Mouse (Mus musculus): ENCODE results near the gene Prkag1. TPM values are rescaled to one million over a fixed set of nuclear protein-coding genes. Genes with fewer than 3 reads are reported as not detected.

The Prkag1 gene
- polyA plus RNA-seq, 1 experiment from 2014 or later: 71.7 TPM

DNA sequence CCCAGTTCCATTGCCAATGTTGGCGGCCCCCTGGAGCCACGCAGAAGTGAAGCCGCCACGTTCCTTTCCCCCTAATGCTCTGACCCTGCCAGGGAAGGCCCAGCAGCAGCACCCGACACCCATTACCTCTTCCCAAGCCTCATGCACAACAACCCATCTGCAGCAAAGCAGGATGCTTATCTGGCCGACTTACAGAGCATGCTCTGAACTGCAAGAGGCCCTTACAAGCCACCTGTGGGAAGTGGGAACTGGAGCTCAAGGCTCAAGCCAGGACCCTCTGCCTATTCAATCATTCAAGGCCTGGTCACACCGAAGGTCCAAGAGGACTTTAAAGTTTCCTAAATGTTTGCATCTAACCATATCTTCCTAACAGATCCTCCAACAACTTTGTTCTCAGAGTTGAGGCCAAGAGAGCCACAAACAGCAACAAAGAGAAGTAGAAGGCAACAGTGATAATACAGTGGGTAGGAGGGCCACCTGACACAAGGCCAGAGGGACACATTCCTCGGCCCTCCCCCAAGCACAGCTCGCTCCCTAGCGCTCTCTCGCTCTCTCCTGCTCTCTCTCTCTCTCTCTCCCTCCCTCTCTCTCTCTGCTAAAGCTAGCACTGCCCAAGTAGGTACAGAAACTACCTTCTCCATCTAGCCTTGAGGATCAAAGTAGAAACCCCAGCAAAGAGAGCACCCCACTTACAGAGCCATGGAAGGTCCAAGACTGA is 37.2 kb upstream of the Prkag1 start:
- Histone ChIP-seq H3K4me3 (ENCODE audit: low read depth, low read length) (peak overlapping the region; percentile 96), H3K27me3 (replicated peaks; ENCODE audit: control insufficient read depth, insufficient read depth, low read length) (no peaks in the 10 kb centered on the region), H3K27ac (replicated peaks; ENCODE audit: low read depth, low read length) (peak overlapping the region; percentile 24; the same call in 1 of the 2 replicates), H3K4me2 (ENCODE audit: low read depth, low read length) (peak overlapping the region; percentile 98), H3K4me1 (ENCODE audit: control insufficient read depth, insufficient read depth, low read length) (peaks cover 21% of the 10 kb centered on the region), H3K36me3 (ENCODE audit: control insufficient read depth, insufficient read depth, low read length) (peaks cover 32% of the 10 kb centered on the region), H3K9ac (ENCODE audit: low read depth, low read length) (peak overlapping the region; percentile 96), H3K9me3 (ENCODE audit: control insufficient read depth, low read length) (no peaks in the 10 kb centered on the region)
- 34% methylated on average over 11 of the region's 11 CpGs for WGBS
- ATAC-seq (ENCODE audit: low read depth) (no peak), DNase-seq (ENCODE audit: low spot score) (no peak)

DNA sequence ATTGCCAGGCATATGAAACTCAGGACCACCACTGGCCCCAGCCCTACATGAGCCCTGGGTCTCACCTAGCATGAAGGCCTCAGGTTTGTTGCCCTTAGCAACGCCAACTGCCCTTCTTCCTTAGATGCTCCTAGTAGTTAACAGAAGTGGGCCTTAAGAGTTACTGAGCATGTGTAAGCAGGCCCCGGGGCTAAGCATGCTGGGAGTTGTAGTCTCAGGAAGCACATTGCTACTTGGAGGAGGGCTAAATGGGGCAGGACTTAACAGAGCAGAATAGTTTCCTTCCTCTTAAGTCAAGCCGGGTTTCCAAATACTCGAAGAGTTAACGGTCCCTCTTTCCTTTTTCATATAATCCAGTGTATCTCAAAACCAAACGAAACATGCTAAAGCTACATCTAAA is 36.0 kb upstream of the Prkag1 start:
- H3K27me3 ChIP-seq (replicated peaks; ENCODE audit: control insufficient read depth, insufficient read depth, low read length): no peaks in the 10 kb centered on the region
- DNase-seq (ENCODE audit: low spot score) (peak; percentile 78), ATAC-seq (ENCODE audit: low read depth) (no peak)
- H3K9me3 ChIP-seq (ENCODE audit: control insufficient read depth, low read length): no peaks in the 10 kb centered on the region
- 0 out of 2 replicates have a peak overlapping the region, but pooled peaks have one; percentile 9 for H3K9ac ChIP-seq (ENCODE audit: low read depth, low read length)
- 53% methylated on average over 6 of the region's 6 CpGs for WGBS
- peaks cover 21% of the 10 kb centered on the region for H3K4me1 ChIP-seq (ENCODE audit: control insufficient read depth, insufficient read depth, low read length)
- peak overlapping the region; percentile 96; the same call in 1 of the 2 replicates for H3K4me3 ChIP-seq (ENCODE audit: low read depth, low read length)
- peak overlapping the region; percentile 98 for H3K4me2 ChIP-seq (ENCODE audit: low read depth, low read length)
- H3K36me3 ChIP-seq (ENCODE audit: control insufficient read depth, insufficient read depth, low read length): peaks cover 44% of the 10 kb centered on the region
- no peak overlapping the region for H3K27ac ChIP-seq (replicated peaks; ENCODE audit: low read depth, low read length)

DNA sequence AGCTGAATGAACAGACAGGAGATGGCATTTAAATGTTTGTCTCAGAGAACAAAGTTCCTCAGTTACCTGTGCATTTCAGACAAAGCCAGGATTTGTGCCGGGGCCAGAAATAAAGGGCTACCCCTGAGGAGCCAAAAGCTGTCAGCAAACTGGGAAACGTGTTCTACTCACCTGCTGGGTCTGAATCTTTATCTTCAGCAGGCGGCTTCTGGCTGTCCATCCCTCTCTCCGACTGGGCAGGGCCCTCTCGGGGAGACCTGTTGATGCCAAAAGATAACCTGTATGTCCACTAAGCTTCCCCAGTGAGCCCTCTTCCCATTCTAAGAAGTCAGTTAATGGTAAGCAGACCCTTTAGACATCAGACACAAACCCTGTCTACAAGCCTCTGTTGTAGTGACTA is 35.2 kb upstream of the Prkag1 start:
- ATAC-seq (ENCODE audit: low read depth) (no peak), DNase-seq (ENCODE audit: low spot score) (no peak)
- Histone ChIP-seq H3K27ac (replicated peaks; ENCODE audit: low read depth, low read length) (no peak overlapping the region), H3K4me2 (ENCODE audit: low read depth, low read length) (no peak overlapping the region), H3K36me3 (ENCODE audit: control insufficient read depth, insufficient read depth, low read length) (peaks cover 52% of the 10 kb centered on the region), H3K27me3 (replicated peaks; ENCODE audit: control insufficient read depth, insufficient read depth, low read length) (no peaks in the 10 kb centered on the region), H3K9ac (ENCODE audit: low read depth, low read length) (no peak overlapping the region), H3K4me3 (ENCODE audit: low read depth, low read length) (no peak overlapping the region), H3K4me1 (ENCODE audit: control insufficient read depth, insufficient read depth, low read length) (peaks cover 21% of the 10 kb centered on the region), H3K9me3 (ENCODE audit: control insufficient read depth, low read length) (no peaks in the 10 kb centered on the region)
- 85% methylated on average over 5 of the region's 5 CpGs for WGBS

DNA sequence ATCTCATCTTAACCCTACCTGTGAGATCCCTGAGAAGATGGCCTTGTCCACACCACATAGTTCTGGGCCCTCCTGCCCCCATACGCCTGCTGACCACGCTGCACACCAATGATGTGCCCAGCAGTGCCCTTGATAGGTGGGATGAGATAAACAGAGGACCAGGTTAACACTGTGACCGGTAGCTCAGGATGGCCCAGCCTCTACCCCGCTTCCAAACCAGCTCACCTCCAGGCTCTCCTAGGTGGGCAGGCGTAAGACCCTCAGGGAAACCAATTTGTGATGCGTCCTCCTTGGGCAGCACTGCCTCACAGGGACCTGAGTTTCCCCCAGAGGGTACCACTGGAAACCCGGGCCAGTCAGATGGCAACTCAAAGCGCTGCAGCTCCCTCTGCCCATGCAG is 34.5 kb upstream of the Prkag1 start:
- Histone ChIP-seq H3K4me2 (ENCODE audit: low read depth, low read length) (no peak overlapping the region), H3K36me3 (ENCODE audit: control insufficient read depth, insufficient read depth, low read length) (peaks cover 60% of the 10 kb centered on the region), H3K9ac (ENCODE audit: low read depth, low read length) (no peak overlapping the region), H3K9me3 (ENCODE audit: control insufficient read depth, low read length) (no peaks in the 10 kb centered on the region), H3K27me3 (replicated peaks; ENCODE audit: control insufficient read depth, insufficient read depth, low read length) (no peaks in the 10 kb centered on the region), H3K4me3 (ENCODE audit: low read depth, low read length) (no peak overlapping the region), H3K27ac (replicated peaks; ENCODE audit: low read depth, low read length) (no peak overlapping the region), H3K4me1 (ENCODE audit: control insufficient read depth, insufficient read depth, low read length) (peaks cover 21% of the 10 kb centered on the region)
- DNase-seq (ENCODE audit: low spot score) (no peak), ATAC-seq (ENCODE audit: low read depth) (no peak)
- whole genome bisulfite sequencing: 100% methylated on average over 8 of the region's 8 CpGs

DNA sequence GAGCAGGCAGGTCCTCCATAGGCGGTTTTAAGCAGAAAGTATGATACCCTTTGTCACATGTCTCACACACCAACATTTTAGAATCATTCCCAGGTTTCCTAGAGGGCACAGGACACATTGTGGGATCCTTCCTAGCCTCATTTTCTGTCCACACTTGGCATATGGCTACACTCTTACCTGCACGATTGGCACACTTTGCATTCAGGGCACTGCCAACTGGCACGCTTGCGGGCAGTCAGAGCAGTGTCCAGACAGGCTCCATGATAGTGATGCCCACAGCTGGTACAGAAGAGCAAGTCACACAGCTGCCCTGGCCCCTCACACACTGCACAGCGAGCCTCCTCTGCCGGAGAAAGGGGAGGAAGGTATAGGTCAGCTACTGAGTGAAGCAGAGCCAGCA is 33.6 kb upstream of the Prkag1 start:
- H3K27me3 ChIP-seq (replicated peaks; ENCODE audit: control insufficient read depth, insufficient read depth, low read length): no peaks in the 10 kb centered on the region
- WGBS: 93% methylated on average over 6 of the region's 6 CpGs
- no peak overlapping the region for H3K9ac ChIP-seq (ENCODE audit: low read depth, low read length)
- no peak overlapping the region for H3K4me3 ChIP-seq (ENCODE audit: low read depth, low read length)
- no peak for ATAC-seq (ENCODE audit: low read depth)
- peaks cover 21% of the 10 kb centered on the region for H3K4me1 ChIP-seq (ENCODE audit: control insufficient read depth, insufficient read depth, low read length)
- no peak overlapping the region for H3K4me2 ChIP-seq (ENCODE audit: low read depth, low read length)
- peaks cover 68% of the 10 kb centered on the region for H3K36me3 ChIP-seq (ENCODE audit: control insufficient read depth, insufficient read depth, low read length)
- no peak overlapping the region for H3K27ac ChIP-seq (replicated peaks; ENCODE audit: low read depth, low read length)
- DNase-seq (ENCODE audit: low spot score): no peak
- no peaks in the 10 kb centered on the region for H3K9me3 ChIP-seq (ENCODE audit: control insufficient read depth, low read length)

DNA sequence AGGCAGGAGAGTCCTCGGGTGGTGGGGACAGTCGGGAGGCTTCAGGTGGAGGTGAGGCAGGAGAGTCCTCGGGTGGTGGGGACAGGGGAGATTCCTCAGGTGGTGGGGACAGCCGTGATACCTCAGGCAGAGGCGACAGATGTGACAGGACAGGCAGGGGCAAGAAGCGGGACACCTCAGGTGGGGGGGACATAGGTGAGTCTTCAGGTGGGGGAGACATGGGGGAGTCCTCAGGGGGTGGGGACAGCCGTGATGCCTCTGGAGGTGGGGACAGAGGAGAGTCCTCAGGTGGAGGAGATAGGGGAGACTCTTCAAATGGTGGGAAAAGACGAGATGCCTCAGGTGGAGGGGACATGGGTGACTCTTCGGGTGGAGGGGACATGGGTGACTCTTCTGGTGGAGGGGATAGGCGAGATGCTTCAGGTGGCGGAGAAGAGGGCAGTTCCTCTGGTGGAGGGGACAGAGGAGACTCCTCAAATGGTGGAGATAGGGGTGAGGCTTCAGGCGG is 32.2 kb upstream of the Prkag1 start:
- Histone ChIP-seq H3K4me2 (ENCODE audit: low read depth, low read length) (no peak overlapping the region), H3K9ac (ENCODE audit: low read depth, low read length) (no peak overlapping the region), H3K9me3 (ENCODE audit: control insufficient read depth, low read length) (no peaks in the 10 kb centered on the region), H3K27me3 (replicated peaks; ENCODE audit: control insufficient read depth, insufficient read depth, low read length) (no peaks in the 10 kb centered on the region), H3K27ac (replicated peaks; ENCODE audit: low read depth, low read length) (no peak overlapping the region), H3K36me3 (ENCODE audit: control insufficient read depth, insufficient read depth, low read length) (peaks cover 82% of the 10 kb centered on the region), H3K4me3 (ENCODE audit: low read depth, low read length) (no peak overlapping the region), H3K4me1 (ENCODE audit: control insufficient read depth, insufficient read depth, low read length) (peaks cover 9% of the 10 kb centered on the region)
- ATAC-seq (ENCODE audit: low read depth) (no peak), DNase-seq (ENCODE audit: low spot score) (no peak)
- 83% methylated on average over 12 of the region's 12 CpGs for WGBS

DNA sequence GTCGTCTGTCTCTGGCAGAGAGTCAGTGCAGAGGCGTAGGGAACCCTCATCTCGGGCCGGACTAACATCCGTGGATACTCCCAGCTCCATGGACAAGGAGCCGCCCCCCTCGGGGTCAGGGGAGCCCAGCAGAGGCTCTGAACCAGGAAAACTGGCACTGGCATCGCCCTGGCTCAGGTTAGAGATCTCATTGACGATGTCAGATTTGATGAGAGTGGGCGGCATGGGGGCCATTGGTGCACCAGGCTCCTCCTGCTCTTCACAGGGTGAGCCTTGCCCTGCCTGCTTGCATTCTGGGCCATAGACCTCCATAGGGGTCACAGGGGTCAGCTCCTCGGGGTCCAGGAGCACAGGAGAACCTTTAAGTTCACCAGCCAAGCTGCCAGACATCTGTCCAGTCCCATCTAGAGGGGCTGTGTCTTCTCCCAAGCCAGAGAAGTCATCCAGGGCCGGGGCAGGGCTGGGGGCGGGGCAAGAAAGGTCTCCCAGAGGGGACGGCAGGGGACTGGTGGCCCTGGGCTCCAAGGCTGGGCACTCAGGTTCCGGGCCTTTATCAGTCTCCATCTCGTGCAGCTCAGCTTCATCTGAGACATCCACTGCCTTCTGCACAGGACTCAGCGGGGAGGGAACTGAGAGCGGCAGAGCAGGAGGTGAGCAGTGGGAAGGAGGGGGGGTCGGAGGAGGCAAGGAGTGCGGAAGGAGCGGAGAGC is 30.5 kb upstream of the Prkag1 start:
- DNase-seq (ENCODE audit: low spot score): no peak
- no peaks in the 10 kb centered on the region for H3K9me3 ChIP-seq (ENCODE audit: control insufficient read depth, low read length)
- ATAC-seq (ENCODE audit: low read depth): no peak
- no peak overlapping the region for H3K9ac ChIP-seq (ENCODE audit: low read depth, low read length)
- no peak overlapping the region for H3K27ac ChIP-seq (replicated peaks; ENCODE audit: low read depth, low read length)
- peaks cover 99% of the 10 kb centered on the region for H3K36me3 ChIP-seq (ENCODE audit: control insufficient read depth, insufficient read depth, low read length)
- H3K27me3 ChIP-seq (replicated peaks; ENCODE audit: control insufficient read depth, insufficient read depth, low read length): no peaks in the 10 kb centered on the region
- H3K4me1 ChIP-seq (ENCODE audit: control insufficient read depth, insufficient read depth, low read length): no peaks in the 10 kb centered on the region
- H3K4me2 ChIP-seq (ENCODE audit: low read depth, low read length): no peak overlapping the region
- no peak overlapping the region for H3K4me3 ChIP-seq (ENCODE audit: low read depth, low read length)
- WGBS: 82% methylated on average over 21 of the region's 21 CpGs

DNA sequence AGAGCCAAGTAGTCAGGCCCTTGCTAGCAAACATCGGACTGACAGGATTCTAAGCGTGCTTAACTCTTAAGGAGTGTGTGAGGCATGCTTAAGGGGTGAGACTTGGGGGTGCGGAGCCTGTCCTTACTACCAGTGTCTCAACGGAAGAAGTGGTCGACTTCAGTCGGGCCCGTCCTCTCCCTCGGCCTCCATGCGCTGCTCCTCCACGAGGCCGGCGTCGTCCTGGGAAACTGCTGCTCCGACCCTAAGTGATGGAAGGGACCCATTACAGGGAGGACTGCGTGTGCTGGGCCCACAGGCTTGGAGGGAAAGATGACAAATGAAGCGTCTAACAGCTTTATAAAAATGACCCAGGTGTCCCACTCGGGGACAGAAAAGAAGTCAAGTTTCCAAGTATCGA is 29.6 kb upstream of the Prkag1 start:
- no peak overlapping the region for H3K4me3 ChIP-seq (ENCODE audit: low read depth, low read length)
- no peaks in the 10 kb centered on the region for H3K27me3 ChIP-seq (replicated peaks; ENCODE audit: control insufficient read depth, insufficient read depth, low read length)
- H3K27ac ChIP-seq (replicated peaks; ENCODE audit: low read depth, low read length): no peak overlapping the region
- WGBS: 94% methylated on average over 18 of the region's 18 CpGs
- H3K36me3 ChIP-seq (ENCODE audit: control insufficient read depth, insufficient read depth, low read length): peaks cover 100% of the 10 kb centered on the region
- no peak for ATAC-seq (ENCODE audit: low read depth)
- no peak overlapping the region for H3K9ac ChIP-seq (ENCODE audit: low read depth, low read length)
- H3K9me3 ChIP-seq (ENCODE audit: control insufficient read depth, low read length): no peaks in the 10 kb centered on the region
- H3K4me1 ChIP-seq (ENCODE audit: control insufficient read depth, insufficient read depth, low read length): no peaks in the 10 kb centered on the region
- H3K4me2 ChIP-seq (ENCODE audit: low read depth, low read length): no peak overlapping the region
- DNase-seq (ENCODE audit: low spot score): no peak

Data from embryonic facial prominence, embryonic 14.5 days (tissue).